Mouse (Mus musculus) adrenal gland, postnatal 10 days (tissue): ENCODE data around the gene Klf6. TPM values are rescaled to one million over a fixed set of nuclear protein-coding genes. Genes with fewer than 3 reads are reported as not detected.

Experiments
- DNase-seq: peaks from one replicate; pipeline ENCODE4 v3.0.0; 2021; ENCODE audit warnings: mixed read lengths
- microRNA-seq: library from miRNA; unstranded; fragments of <30 nt; microRNA quantifications from one replicate; pipeline ENCODE4 v1.2.0, GENCODE M21; 2021
- total RNA-seq, 2 experiments: library from RNA; stranded (reverse); gene quantifications; 2 replicates each; pipeline ENCODE4 v1.2.3; 2021

Klf6 gene
- total RNA-seq, 2 experiments from 2014 or later, result 37.9 to 59.0 TPM

DNA sequence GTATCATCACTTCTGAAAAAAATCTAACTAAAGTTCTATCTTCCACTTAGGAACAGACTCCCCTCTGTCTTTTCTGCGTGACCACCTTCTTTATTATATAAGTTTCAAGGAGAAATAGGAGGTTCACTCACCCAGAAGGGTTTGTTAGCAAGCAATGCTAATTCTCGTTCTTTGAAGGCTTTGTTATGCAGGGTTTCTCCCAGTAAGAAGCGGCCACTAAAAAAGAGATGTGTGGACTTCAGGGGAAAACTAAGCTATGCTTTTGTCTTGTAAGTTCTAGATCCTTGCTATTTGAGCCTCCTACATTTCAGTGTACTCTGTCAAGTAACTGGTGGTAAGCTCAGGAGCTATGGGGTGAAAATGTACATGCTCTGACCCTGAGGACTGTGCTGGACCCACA is 38.4 kb downstream of the Klf6 start:
- no peak for DNase-seq

DNA sequence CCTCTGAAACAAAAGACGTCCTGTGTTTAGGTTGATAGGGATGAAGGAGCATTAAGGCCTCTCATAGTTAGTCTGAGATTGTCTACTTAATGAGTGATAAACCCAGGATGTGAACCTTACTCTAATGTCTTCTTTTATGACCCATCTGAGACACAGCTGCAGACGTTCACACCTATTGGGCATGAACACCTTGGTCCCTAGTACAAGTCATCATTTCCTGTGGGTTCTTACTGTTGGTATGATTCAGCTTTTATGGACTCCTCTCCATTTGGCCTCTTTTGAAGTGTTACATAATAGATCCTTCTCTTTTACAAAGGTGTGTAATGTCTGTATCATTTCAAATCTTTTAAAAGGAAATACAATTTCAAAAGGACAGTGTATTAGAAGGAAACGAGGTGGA is 51.9 kb downstream of the Klf6 start:
- no peak for DNase-seq

DNA sequence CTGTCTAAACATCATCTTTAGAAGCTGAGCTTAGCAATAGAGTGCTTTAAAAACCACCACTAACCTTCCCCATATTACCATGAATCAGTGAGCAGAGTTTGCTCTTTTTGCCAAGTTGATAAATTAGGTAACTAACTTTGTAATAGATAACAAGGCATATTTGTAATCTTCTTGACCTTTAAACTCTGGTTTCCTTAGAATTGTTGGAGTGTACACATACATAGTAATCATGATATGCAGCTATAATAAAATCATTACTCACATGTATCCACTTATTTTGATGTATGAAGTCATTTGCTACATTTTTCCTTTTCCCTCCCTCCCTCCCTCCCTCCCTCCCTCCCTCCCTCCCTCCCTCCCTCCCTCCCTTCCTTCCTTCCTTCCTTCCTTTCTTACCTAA is 56.1 kb downstream of the Klf6 start:
- no peak for DNase-seq

DNA sequence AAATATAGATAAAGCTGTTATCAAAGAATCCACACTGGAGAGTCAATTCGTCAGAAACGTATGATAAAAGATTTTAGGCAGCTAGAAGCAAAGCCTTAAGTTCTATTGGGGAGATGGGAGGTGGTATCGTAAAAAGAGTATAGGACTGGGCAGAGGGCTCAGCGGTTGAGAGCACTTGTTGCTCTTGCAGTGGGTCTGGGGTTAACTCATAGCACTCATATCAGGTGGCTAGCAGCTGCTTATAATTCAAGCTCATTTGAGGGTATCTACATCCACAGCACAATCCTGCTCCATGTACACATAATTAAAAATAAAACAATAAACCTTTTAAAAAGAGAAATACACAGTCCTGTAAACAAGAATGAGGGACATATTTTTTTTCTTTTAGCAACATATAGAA is 58.7 kb downstream of the Klf6 start:
- DNase-seq, result no peak

Small RNA genes lying within 50 kb of the gene (microRNA-seq; reads per million reads assigned to microRNA genes)
- not detected for gene Gm26043
